Mouse (Mus musculus): ENCODE results near the gene Kpna4.

DNA sequence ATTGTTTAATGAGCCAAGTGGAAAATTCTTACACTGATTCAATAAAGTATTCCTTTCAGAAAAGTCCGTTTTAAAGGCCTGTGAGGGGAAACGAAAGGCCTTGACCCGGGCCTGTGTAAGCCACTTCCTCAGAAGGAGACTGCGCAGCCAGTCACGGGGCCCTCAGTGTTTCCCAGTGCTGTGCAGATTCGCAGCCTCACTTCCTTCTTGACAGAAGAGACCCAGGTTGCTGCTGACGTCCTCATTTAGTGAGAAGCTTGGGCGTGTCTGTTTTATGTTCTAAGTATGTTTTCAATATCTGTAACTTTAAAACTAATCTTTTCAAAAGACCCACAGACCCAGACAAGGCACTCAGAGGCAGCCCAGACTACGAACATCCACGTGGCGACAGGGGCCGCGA lies 29.6 kb upstream of the Kpna4 start:
- TF ChIP-seq CTCF (IDR thresholded peaks at IDR 0.05; ENCODE audit: borderline replicate concordance, extremely low read depth, insufficient read depth, insufficient read length) (no peak), POLR2A (IDR thresholded peaks at IDR 0.05; ENCODE audit: borderline replicate concordance, extremely low read depth, insufficient read depth, insufficient read length, poor library complexity, severe bottlenecking) (no peak)
